Mouse (Mus musculus) lung, adult 2 months (tissue): ENCODE measurements around the gene Hoxc10.

Source experiments
- CTCF ChIP-seq: fragments of 200-500 bp; IDR thresholded peaks from 2 replicates; pipeline ENCODE4 v1.5.1; 2011; ENCODE audit warnings: mild to moderate bottlenecking, low read length, control low read depth; ENCODE audit not compliant: insufficient read depth
- POLR2A ChIP-seq: fragments of 200-500 bp; IDR thresholded peaks from 2 replicates; pipeline ENCODE4 v1.6.1; 2011; ENCODE audit warnings: low read depth, mild to moderate bottlenecking, control low read depth, low read length, borderline replicate concordance; ENCODE audit errors: extremely low read depth

DNA sequence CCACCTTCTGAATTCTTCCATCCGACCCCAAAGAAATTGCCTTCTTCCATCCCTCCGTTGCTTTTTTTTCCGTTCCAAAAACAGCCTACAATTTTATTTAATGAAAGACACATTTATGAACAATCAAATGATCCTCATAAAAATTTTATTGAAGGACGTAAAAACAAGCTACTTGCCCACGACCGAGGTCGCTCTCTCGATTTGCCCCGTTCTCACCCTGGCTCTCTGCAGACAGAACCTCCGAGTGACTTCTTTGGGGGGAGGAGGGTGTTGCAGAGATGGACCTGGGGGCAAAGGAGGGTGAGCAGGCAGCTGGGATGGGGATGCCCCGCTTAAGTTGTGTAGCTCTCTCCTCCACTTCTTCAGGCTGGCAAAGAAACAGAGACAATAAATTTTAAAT, 13.8 kb downstream of the Hoxc10 start:
- TF ChIP-seq CTCF (no peak), POLR2A (no peak)
